Mouse (Mus musculus) left cerebral cortex, postnatal 25 days (tissue): Measurements from ENCODE around the gene Rpl37. TPM values are rescaled to one million over a fixed set of nuclear protein-coding genes. Genes with fewer than 3 reads are reported as not detected.

Experiments
- DNase-seq, 2 experiments: peaks; one replicate each; pipeline ENCODE4 v3.0.0; 2022; ENCODE audit warnings: low spot score in 2 of 2, mixed read lengths in 1 of 2
- intact Hi-C: fragments of 180-260 bp; cut with DNase I; formaldehyde crosslinking; loops from one replicate; pipeline ENCODE4 v1.15.1; 2025
- total RNA-seq, 2 experiments: library from RNA; stranded (reverse); gene quantifications; 2 replicates each; pipeline ENCODE4 v1.2.3; 2021

The Rpl37 gene
- 100 to 1,000 TPM; 237 to 247 TPM for total RNA-seq

DNA sequence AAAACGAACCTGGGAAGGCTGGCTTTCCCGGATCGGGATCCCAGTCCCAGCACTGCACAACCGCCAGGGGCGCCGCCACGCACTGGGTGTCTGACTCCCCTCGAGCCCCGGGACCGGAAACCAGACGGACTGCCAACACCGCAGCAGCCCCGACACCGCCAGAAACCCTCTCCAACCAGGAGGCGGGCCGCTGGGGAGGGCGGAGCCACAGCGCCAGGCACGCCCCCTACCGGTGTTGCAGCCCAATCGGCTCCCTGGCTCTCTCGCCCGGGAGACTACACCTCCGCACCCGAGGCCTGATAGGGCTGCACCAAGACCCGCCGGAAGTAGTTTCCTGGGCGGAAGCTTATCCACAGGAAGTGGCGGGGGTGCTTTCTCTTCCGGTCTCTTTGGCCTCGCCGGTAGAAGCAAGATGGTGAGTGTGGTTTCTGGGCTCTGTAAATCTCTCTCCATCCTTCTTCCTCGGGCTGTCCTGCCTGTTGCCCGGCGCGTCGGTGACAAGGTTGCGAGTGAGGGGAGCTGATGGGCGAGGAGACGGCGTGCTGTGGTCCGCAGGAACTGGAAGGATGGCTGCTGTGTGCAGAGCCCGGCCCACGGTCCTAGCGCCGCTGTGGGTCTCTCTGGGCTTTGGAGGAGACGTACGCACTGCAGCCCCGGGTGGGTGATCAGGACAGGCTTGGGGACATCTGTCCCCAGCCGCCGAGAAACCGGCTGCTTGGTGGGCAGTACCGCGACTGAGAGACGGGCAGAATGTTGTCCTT is at the start of gene Rpl37:
Rpl37 (plus strand) TSS at position 376 of the 761 bp plus-strand sequence.
- intact Hi-C loops = loop anchor here (2.0 kb wide), 3 partner anchors 26 to 1120 kb away; partner anchors contain the start of genes Prkaa1 and Ttc33
- peak; percentile 98 to 99 for DNase-seq

DNA sequence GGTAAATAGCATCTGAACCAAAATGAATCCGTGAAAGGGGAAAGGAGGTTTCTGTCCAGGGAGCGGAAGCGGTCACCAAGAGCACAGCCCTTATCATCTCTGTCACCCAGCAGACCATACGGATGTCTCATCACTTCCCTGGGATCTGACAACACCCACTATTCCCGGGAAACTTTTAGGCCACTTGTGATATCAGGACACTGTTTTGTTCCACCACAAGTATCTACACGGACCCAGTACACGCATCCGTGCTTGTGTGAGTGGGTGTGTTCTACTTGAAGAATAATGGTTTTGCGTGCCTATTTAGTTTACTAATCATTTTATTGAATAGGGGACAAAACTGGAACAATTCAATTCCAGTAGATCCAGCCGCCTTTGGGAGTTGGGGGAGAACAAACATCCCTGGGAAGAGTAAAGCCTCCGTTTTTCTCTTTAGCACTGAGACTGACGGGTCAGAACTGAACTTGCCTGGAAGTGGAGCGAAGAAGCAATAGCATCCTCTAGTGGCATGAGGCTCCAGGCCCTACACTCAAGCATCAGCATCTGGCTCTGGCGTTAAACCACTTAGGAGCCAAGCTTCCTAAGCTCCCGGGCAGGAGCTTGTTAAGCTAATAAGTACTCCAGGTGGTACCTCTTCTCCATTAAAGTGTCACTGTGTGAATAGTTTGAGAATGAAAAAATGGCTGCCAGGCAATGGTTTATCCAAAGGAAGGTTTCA is 47.5 kb upstream of the Rpl37 start:
- intact Hi-C loops = loop anchor here (2.0 kb wide), 1 partner anchor 1012 kb away; no protein-coding TSS in a partner anchor
- DNase-seq = peak; percentile 65 to 82

DNA sequence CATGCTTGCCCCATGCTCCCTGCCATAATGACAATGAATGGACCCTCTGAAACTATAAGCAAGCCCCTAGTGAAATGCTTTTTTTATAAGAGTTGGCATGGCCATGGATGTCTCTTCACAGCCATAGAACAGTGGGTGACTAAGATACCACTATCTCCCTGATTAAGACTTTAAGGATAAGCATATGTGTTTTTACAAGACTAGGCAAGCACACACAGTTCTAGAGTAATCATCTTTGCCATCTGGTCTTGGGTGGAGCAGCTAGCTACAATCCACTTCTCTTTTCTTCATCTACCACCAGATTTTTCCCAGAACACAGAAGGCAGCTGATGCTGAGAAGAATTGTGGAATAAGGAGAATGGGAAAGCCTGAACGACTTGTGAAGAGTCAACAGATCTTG is 35.2 kb upstream of the Rpl37 start:
- DNase-seq = peak in 1 of 2 experiments; percentile 13
- intact Hi-C loops = no loop called here

DNA sequence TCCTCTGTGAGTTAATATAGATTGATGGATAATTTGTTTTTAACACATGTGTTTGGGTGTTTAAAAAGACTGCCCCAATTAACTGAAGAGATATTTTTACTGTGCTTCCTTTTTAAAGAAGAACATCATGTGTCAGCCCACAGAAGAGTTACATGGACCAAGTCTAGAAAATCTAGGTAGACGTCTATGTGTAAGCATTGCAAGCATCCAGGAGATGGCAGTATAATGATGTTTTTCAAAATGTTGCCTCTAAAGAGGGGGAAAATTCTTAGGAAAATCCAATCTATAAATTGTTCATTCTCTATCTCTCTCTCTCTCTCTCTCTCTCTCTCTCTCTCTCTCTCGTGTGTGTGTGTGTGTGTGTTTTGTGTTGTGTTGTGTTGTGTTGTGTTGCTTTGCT is 30.3 kb upstream of the Rpl37 start:
- intact Hi-C loops = no loop called here
- DNase-seq = peak in 1 of 2 experiments; percentile 23

DNA sequence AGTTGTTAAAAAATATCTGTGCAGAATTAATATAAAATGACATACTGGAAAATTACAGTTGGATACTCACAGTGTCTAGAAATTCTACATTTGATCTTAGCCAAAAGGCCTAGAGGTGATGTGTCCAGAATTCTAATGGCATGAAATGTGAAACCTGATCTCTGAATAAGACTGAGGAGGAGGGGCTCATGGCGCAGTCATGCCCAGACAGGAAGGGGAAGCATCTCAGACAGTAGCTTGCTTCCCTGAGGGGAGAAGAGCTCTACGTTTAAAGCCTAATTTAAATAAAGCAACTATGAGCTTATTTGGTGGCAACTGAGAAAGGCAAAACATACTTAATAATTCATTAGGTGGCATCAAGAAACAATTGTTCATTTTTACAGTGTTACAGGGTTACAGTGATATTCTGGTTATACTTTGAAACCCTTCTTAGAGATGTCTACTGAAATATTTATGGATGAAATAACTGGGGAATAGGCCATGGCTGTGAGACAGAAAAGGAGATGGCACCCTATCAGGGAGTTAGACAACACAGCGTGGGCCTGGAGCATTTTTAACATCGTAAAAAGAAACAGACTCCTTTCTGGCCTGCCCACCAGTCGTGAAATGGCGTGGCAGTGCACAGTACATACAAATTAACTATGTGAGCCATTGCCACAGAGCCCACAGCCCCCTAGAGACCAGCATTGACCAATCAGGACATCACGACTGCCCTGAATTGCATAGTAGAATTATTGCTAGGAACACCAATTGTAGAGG is 27.4 kb upstream of the Rpl37 start:
- DNase-seq = no peak
- intact Hi-C loops = no loop called here

DNA sequence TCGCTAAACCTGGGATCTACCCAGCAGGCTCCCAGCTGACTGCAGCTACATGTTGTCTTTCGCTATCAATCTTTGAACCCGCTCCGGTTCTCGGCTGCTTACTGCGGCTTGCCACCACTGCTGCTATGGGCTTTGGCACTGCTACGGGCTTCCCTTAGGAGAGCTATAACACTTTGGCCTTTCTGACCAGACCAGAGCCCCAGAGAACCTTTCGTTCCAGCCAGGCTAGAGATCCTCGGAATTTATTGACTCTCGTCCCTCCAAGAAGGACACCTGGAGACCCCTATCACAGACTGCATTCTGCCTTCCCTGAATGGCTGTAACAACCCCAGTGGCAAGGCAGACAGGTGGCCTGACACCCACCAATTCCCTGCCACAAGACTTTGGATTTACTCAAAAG is 26.3 kb upstream of the Rpl37 start:
- no peak for DNase-seq
- intact Hi-C loops = no loop called here

DNA sequence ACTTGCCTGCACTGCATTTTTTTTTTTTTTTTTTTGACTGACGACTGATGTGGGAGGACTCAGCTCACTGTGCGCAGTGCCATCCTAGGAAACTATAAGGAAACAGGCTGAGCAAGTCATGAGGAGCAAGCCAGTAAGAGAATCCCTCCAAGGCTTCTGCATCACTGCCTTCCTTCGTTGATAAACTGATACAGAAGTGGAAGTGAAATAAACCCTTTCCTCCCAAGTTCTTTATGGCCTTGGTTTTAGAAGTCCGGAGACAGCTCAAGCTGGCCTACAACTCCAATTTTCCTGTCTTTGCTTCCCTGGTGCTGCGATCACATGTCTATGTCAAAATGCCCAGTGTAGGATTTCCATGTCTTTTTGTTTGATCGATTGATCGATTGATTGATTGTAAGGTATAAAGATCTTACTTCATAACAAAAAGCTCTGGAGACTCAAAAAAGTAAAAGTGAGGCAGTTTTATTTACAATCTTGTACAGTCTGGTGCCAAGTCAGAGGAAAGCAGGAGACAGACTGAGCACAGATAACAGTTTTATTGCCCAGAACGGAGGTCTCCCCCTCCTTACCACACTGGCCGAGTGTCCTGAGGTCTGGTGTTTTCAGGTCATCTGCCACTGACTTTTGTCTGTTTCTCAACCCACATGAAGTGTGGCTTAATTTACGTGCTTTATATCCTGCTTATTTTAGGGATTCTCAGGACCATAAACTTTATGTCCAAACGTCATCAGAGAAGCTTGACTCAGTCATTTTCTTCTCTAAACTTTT is 20.7 kb upstream of the Rpl37 start:
- no peak for DNase-seq
- intact Hi-C loops = no loop called here

DNA sequence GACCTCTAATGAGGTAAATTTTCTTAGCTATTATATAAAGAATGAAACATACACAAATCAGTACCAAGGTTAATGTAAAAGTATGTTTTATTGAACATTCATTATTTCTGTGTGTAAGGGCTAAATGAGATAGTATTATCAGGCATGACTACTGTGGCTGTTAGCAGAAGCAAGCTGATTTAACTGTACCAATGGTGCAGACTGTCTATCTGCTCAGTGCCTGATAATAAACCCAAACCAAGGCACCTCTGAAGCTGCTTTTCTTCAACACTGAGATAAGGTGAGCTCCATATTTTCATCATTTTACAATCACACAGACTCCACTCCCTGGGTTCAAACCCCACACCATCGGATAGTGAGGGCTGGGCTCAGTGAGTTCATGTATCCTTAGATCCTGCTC is 19.1 kb upstream of the Rpl37 start:
- intact Hi-C loops = no loop called here
- no peak for DNase-seq

DNA sequence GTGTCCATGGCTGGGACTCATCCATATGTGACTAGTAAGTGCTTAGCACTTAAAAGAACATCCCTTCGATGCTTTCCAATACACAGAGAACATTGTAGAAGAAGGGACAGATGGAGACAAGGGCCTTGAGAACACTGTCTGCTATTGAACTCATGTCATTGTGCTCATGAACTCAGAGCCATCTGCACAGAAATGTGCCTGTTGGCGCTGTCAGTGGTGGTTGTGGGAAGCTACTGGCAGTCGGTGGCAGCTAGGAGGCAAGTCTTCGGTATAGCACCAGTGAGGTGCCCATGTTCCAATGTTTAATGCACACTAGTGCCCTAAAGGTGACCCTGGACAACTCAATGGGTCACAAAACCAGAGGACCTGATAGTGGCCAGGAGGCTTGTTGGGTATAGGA is 14.1 kb upstream of the Rpl37 start:
- intact Hi-C loops = no loop called here
- no peak for DNase-seq

DNA sequence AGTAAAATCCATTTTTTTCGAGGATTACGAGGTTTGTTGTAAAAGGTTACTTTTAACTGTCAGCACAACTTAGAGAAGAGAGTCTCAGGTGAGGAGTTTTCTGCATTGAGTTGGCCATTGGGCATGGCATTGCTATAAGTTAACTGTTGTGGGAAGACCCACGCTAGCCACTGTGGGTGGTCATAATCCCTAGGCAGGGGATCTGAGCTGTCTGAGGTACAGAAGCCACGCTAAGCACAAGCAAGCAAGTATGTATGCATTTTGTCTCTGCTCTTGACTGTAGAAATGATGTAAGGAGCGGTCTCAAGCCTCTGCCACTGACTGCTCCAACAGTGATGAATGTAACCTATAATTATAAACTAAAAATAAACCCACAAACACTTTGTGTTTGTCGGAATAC is 10.6 kb upstream of the Rpl37 start:
- no peak for DNase-seq
- intact Hi-C loops = loop anchor here (2.0 to 5.0 kb wide), 2 partner anchors 1049 to 1064 kb away; no protein-coding TSS in a partner anchor

DNA sequence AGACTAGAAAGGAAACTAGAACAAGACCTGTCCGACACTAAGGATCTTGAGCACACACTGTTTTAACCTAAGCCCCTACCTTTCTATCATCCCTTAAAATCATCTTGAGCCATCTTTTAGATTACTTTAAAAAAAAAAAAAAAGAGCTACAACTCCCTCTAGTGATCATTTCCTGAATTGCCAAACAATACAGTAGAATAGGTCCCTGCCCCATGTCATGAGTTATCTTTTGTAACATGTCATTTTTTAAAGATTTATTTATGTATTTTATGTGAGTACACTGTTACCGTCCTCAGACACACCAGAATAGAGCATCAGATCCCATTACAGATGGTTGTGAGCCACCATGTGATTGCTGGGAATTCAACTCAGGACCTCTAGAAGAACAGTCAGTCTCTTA is 10.2 kb upstream of the Rpl37 start:
- DNase-seq = peak in 1 of 2 experiments; percentile 24
- intact Hi-C loops = loop anchor here (2.0 to 5.0 kb wide), 2 partner anchors 1049 to 1064 kb away; no protein-coding TSS in a partner anchor

DNA sequence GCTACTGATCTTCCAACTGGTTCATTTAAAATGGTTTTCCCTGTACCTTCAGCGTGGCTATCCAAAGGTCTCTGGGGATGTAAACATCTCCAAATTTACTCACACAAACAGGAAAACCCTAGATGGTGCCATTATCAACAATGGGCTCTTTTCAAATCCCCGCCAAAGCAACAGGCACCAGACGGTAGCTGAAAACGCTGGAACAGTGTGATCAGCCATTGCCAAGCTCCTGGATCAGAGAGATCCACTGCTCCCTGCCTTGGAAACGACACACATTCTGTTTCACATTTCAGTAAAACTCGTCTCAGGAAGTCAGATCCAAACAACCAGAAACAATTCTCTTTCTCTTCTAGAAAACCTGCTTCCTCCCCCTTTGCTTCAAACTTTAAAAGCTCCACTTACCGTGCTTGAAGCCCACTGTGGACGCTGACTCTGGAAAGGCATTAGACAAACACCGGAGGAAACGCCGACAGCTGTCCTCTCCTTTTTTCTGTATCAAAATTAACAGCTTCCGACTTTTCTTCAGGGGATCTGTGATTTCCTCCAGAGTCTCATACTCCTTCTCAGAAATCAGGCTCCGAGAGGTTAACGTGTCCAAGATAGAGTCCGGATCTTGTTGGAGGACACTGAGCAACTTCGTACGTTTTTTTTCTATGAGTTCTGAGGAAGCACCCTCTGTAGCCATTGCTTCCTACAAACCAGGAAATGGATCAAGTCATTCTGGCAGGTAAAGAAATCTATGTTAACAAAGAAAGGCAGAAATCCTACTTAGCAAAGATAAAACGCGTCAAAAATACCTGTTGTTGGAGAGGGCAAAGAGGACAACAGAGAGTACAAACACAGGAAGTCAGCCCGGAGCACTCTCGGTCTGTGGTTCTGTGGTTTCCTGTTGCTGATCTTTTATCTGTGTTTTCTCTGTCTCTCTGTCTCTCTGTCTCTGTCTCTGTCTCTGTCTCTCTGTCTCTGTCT is 8.5 kb upstream of the Rpl37 start, which contains the start of gene Card6:
Card6 (minus strand) TSS at position 854 of the 969 bp plus-strand sequence.
- intact Hi-C loops = loop anchor here (2.0 to 5.0 kb wide), 2 partner anchors 1051 to 1066 kb away; no protein-coding TSS in a partner anchor

DNA sequence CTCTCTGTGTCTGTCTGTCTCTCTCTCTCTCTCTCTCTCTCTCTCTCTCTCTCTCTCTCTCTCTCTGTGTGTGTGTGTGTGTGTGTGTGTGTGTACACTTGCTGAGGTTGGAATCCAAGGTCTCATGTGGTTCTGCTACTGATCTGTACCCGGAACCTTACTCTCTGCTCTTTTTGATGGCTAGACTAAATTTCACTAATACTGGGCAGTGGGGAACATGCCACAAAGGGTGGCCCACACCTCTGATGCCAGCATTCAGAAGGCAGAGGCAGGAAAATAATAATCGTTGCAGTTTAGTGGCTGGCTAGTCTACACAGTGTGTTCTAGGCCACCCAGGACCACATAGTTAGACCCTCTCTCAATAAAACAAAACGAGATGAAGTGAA is 7.8 kb upstream of the Rpl37 start:
- DNase-seq = no peak
- intact Hi-C loops = loop anchor here (5.0 kb wide), 1 partner anchor 1066 kb away; no protein-coding TSS in a partner anchor

More for the DNA sequence above, 8.5 kb upstream of the Rpl37 start, which contains the start of gene Card6:
- peak in 1 of 2 experiments; percentile 13 for DNase-seq

DNA sequence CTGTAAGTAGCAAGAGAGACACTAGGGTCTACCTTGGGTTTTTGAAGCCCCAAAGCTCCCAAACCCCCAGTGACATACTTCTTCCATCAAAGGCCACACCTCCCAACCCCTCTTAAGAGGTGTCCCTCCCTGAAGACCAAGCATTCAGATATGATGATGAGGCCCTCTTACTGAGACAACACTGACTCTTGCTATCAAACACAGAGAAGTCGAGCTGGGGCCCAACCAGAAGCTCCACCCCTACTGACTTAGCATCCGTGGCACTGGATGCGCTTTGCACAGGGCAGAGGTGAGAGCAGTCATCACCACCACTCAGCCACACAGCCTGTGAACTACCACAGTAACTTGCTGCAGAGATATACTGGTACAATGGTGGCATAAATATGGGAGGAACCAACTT is 3.8 kb upstream of the Rpl37 start:
- intact Hi-C loops = no loop called here
- no peak for DNase-seq

DNA sequence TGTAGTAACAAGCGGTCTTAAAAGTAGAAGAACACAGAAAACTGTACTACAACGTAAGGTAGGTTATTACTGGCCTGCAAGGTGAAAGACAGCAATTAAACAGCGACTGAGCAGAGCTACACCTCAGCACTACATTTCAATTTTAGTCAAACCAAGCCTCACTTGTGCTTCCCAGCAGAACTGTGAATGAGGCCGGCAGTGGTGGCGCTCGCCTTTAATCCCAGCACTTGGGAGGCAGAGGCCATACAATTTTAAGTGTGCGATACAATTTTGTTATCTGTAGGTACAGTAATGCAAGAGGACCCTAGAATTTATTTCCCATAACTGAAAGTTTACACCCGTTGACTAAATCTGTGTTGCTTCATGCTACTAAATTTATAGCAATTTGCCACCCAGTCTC is 1.3 kb upstream of the Rpl37 start:
- no peak for DNase-seq

DNA sequence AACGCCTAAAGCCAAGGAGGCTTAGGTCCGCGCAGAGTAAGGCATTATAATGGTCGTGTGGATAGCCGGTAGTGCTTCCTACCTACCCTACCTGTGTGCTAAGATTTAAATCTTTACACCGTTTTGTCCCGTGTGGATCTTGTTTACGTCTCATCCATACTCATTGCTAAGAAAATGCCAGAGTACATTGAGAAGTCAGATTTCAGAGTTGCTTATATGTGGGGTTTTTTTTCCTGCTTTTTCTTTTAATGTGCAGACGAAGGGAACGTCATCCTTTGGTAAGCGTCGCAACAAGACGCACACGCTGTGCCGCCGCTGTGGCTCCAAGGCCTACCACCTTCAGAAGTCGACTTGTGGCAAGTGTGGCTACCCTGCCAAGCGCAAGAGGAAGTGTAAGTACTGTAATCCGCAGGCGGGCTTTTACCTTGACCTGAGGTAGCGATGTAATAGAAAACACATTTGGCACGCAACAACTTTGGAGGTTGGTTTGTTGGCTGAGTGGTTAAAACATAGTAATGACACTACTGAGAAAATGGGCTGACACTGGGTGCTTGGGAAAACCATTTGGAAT is 671 bp downstream of the Rpl37 start:
- intact Hi-C loops = loop anchor here (2.0 kb wide), 3 partner anchors 26 to 1120 kb away; partner anchors contain the start of genes Prkaa1 and Ttc33
- DNase-seq = peak in 1 of 2 experiments; percentile 8

More for the DNA sequence above, 1.3 kb upstream of the Rpl37 start:
- intact Hi-C loops = no loop called here

DNA sequence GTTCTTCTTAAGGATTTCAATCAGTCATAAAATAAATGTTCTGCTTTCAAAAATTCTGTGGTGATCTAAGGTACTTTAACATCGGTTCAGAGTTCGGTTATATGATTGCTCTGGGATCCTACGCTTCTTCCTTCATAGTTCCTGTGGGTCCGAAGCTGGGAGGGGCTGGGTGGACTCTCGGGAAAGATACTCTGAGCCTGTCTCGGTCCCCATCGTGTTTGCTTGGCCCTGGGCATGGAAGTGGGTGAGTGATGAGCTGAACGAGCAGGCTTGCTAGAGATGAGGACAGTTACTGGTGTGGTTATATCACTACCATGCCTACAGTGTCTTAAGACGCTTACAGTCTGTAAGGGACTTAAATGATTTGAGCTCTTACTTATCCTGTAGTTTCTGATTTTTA is 2.2 kb downstream of the Rpl37 start:
- DNase-seq = no peak
- intact Hi-C loops = no loop called here
